Mouse (Mus musculus): Measurements from ENCODE around the gene Pfkfb2.
A peak's percentile ranks its signal among the peaks of the same experiment; 100 is the strongest.

DNA sequence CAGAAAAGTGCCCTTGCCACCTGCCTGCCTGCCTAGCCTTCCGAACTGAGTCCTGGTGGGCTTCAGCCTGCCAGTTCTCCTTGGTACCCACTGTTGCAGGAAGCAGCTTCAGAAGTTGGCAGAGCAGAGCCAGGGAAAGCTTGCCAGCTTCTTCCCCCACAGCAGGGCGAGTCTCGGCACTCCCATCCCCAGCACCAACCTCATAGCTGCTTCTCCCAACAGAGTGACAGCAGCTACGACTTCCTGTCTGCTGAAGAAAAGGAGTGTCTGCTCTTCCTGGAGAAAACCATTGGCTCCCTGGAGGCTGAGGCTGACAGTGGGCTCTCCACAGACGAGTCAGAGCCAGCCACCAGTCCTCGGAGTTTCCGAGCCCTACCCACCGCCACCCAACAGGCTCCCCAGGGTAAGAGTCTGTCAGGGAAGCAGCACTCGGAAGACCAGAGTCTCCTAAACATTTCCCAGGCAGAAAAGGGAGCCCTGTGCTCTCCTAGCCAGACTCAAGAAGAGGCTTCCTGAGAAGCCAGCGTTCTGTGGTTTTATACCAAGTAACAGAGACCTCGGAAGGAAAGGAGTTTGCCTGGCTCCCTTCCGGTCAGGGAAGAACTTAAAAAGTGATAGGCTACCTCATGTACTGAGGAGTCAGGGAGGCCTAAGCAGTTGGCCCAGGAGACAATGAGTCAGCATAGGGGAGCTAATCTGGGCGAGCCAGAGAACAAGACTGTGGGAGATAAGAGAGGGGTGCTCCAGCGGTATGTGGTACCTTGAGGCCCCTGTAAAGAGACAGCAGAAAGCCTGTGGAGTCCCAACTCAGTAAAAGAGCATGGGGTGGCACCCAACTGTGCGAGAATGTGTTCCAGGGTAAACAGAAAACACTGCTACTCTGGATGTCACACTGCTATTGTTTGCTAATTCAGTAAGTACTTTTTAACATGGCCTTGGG is 12.0 kb upstream of the Pfkfb2 start:
- TF ChIP-seq CTCF (IDR thresholded peaks at IDR 0.05; ENCODE audit: low read depth, low read length) (no peak), POLR2AphosphoS5 (IDR thresholded peaks at IDR 0.05; ENCODE audit: insufficient replicate concordance, low read depth, low read length) (peak; percentile 88; the same call in 1 of the 2 replicates), GATA1 (IDR thresholded peaks at IDR 0.05; ENCODE audit: borderline replicate concordance, low read length) (no peak), TAL1 (conservative IDR thresholded peaks at IDR 0.05; ENCODE audit: low read depth, low read length) (peak; percentile 96)
